Mouse (Mus musculus): ENCODE measurements around the gene Asrgl1. TPM values are rescaled to one million over a fixed set of nuclear protein-coding genes. Genes with fewer than 3 reads are reported as not detected.

Gene Asrgl1
- polyA plus RNA-seq, 1 experiment from 2014 or later = 19.7 TPM

GRCm38 (mm10) chr19:9108536-9108935 lies 26.9 kb downstream of the Asrgl1 start:
- 87% methylated on average over 1 of the region's 1 CpGs for WGBS
- DNase-seq (ENCODE audit: low spot score) (no peak), ATAC-seq (ENCODE audit: insufficient number of reproducible peaks, low FRiP score, low TSS enrichment, low read depth) (no peak)
- Histone ChIP-seq H3K4me1 (ENCODE audit: control insufficient read depth, insufficient read depth, low read length) (no peaks in the 10 kb centered on the region; the same call in 1 of the 2 replicates), H3K4me3 (ENCODE audit: low read depth, low read length) (no peak overlapping the region), H3K36me3 (ENCODE audit: control insufficient read depth, insufficient read depth, low read length) (no peaks in the 10 kb centered on the region), H3K27ac (replicated peaks; ENCODE audit: low read depth, low read length) (no peak overlapping the region), H3K27me3 (ENCODE audit: control insufficient read depth, insufficient read depth, low read length) (no peaks in the 10 kb centered on the region), H3K9me3 (ENCODE audit: control insufficient read depth, low read length) (no peaks in the 10 kb centered on the region), H3K4me2 (ENCODE audit: low read depth, severe bottlenecking) (no peak overlapping the region), H3K9ac (ENCODE audit: low read length) (no peak overlapping the region)

- no peaks in the 10 kb centered on the region for H3K9me3 ChIP-seq (ENCODE audit: control insufficient read depth, low read length)
- H3K27ac ChIP-seq (replicated peaks; ENCODE audit: low read depth, low read length) = no peak overlapping the region
- WGBS = 76% methylated on average over 1 of the region's 1 CpGs
- ATAC-seq (ENCODE audit: insufficient number of reproducible peaks, low FRiP score, low TSS enrichment, low read depth) (0 out of 2 replicates have a peak, but pooled peaks have one; percentile 29), DNase-seq (ENCODE audit: low spot score) (no peak)
- no peaks in the 10 kb centered on the region for H3K27me3 ChIP-seq (ENCODE audit: control insufficient read depth, insufficient read depth, low read length)
- H3K4me3 ChIP-seq (ENCODE audit: low read depth, low read length) = no peak overlapping the region
- no peak overlapping the region for H3K9ac ChIP-seq (ENCODE audit: low read length)
- no peaks in the 10 kb centered on the region; the same call in 1 of the 2 replicates for H3K4me1 ChIP-seq (ENCODE audit: control insufficient read depth, insufficient read depth, low read length)
- no peaks in the 10 kb centered on the region for H3K36me3 ChIP-seq (ENCODE audit: control insufficient read depth, insufficient read depth, low read length)
- H3K4me2 ChIP-seq (ENCODE audit: low read depth, severe bottlenecking) = no peak overlapping the region
These were observed 28.1 kb downstream of the Asrgl1 start for GRCm38 (mm10) chr19:9107379-9107755.

GRCm38 (mm10) chr19:9106751-9107378 lies 28.6 kb downstream of the Asrgl1 start:
- H3K9ac ChIP-seq (ENCODE audit: low read length) = no peak overlapping the region
- H3K4me2 ChIP-seq (ENCODE audit: low read depth, severe bottlenecking) = no peak overlapping the region
- DNase-seq (ENCODE audit: low spot score) (no peak), ATAC-seq (ENCODE audit: insufficient number of reproducible peaks, low FRiP score, low TSS enrichment, low read depth) (no peak)
- no peaks in the 10 kb centered on the region for H3K9me3 ChIP-seq (ENCODE audit: control insufficient read depth, low read length)
- H3K4me1 ChIP-seq (ENCODE audit: control insufficient read depth, insufficient read depth, low read length) = no peaks in the 10 kb centered on the region; the same call in 1 of the 2 replicates
- 59% methylated on average over 4 of the region's 4 CpGs for WGBS
- no peaks in the 10 kb centered on the region for H3K36me3 ChIP-seq (ENCODE audit: control insufficient read depth, insufficient read depth, low read length)
- no peak overlapping the region for H3K4me3 ChIP-seq (ENCODE audit: low read depth, low read length)
- H3K27me3 ChIP-seq (ENCODE audit: control insufficient read depth, insufficient read depth, low read length) = no peaks in the 10 kb centered on the region
- H3K27ac ChIP-seq (replicated peaks; ENCODE audit: low read depth, low read length) = no peak overlapping the region; the same call in 1 of the 2 replicates

- no peak overlapping the region for H3K4me2 ChIP-seq (ENCODE audit: low read depth, severe bottlenecking)
These were observed 29.3 kb downstream of the Asrgl1 start for GRCm38 (mm10) chr19:9106096-9106495.

GRCm38 (mm10) chr19:9105101-9105685 lies 30.2 kb downstream of the Asrgl1 start:
- H3K27ac ChIP-seq (replicated peaks; ENCODE audit: low read depth, low read length) = no peak overlapping the region
- no peak for ATAC-seq (ENCODE audit: insufficient number of reproducible peaks, low FRiP score, low TSS enrichment, low read depth)
- WGBS = 69% methylated on average over 3 of the region's 3 CpGs

More at GRCm38 (mm10) chr19:9106096-9106495, 29.3 kb downstream of the Asrgl1 start:
- Histone ChIP-seq H3K4me1 (ENCODE audit: control insufficient read depth, insufficient read depth, low read length) (no peaks in the 10 kb centered on the region; the same call in 1 of the 2 replicates), H3K36me3 (ENCODE audit: control insufficient read depth, insufficient read depth, low read length) (no peaks in the 10 kb centered on the region), H3K27me3 (ENCODE audit: control insufficient read depth, insufficient read depth, low read length) (no peaks in the 10 kb centered on the region), H3K27ac (replicated peaks; ENCODE audit: low read depth, low read length) (no peak overlapping the region), H3K9ac (ENCODE audit: low read length) (0 out of 2 replicates have a peak overlapping the region, but pooled peaks have one; percentile 23), H3K4me3 (ENCODE audit: low read depth, low read length) (no peak overlapping the region), H3K9me3 (ENCODE audit: control insufficient read depth, low read length) (no peaks in the 10 kb centered on the region)
- DNase-seq (ENCODE audit: low spot score) (no peak), ATAC-seq (ENCODE audit: insufficient number of reproducible peaks, low FRiP score, low TSS enrichment, low read depth) (no peak)
- WGBS = 55% methylated on average over 5 of the region's 5 CpGs

GRCm38 (mm10) chr19:9103986-9104385 lies 31.4 kb downstream of the Asrgl1 start:
- ATAC-seq (ENCODE audit: insufficient number of reproducible peaks, low FRiP score, low TSS enrichment, low read depth) (no peak), DNase-seq (ENCODE audit: low spot score) (no peak)
- Histone ChIP-seq H3K9ac (ENCODE audit: low read length) (no peak overlapping the region), H3K36me3 (ENCODE audit: control insufficient read depth, insufficient read depth, low read length) (no peaks in the 10 kb centered on the region), H3K4me1 (ENCODE audit: control insufficient read depth, insufficient read depth, low read length) (no peaks in the 10 kb centered on the region; the same call in 1 of the 2 replicates), H3K9me3 (ENCODE audit: control insufficient read depth, low read length) (no peaks in the 10 kb centered on the region), H3K27me3 (ENCODE audit: control insufficient read depth, insufficient read depth, low read length) (no peaks in the 10 kb centered on the region), H3K4me3 (ENCODE audit: low read depth, low read length) (no peak overlapping the region), H3K4me2 (ENCODE audit: low read depth, severe bottlenecking) (no peak overlapping the region), H3K27ac (replicated peaks; ENCODE audit: low read depth, low read length) (no peak overlapping the region)
- 86% methylated on average over 4 of the region's 4 CpGs for WGBS

More at GRCm38 (mm10) chr19:9105101-9105685, 30.2 kb downstream of the Asrgl1 start:
- no peak overlapping the region for H3K4me2 ChIP-seq (ENCODE audit: low read depth, severe bottlenecking)
- no peak for DNase-seq (ENCODE audit: low spot score)
- no peaks in the 10 kb centered on the region for H3K36me3 ChIP-seq (ENCODE audit: control insufficient read depth, insufficient read depth, low read length)
- H3K9me3 ChIP-seq (ENCODE audit: control insufficient read depth, low read length) = no peaks in the 10 kb centered on the region
- H3K9ac ChIP-seq (ENCODE audit: low read length) = no peak overlapping the region
- no peaks in the 10 kb centered on the region; the same call in 1 of the 2 replicates for H3K4me1 ChIP-seq (ENCODE audit: control insufficient read depth, insufficient read depth, low read length)
- no peak overlapping the region for H3K4me3 ChIP-seq (ENCODE audit: low read depth, low read length)
- no peaks in the 10 kb centered on the region for H3K27me3 ChIP-seq (ENCODE audit: control insufficient read depth, insufficient read depth, low read length)

GRCm38 (mm10) chr19:9101062-9101457 lies 34.4 kb downstream of the Asrgl1 start:
- 71% methylated on average over 2 of the region's 2 CpGs for WGBS
- Histone ChIP-seq H3K4me2 (ENCODE audit: low read depth, severe bottlenecking) (no peak overlapping the region), H3K9ac (ENCODE audit: low read length) (no peak overlapping the region), H3K9me3 (ENCODE audit: control insufficient read depth, low read length) (no peaks in the 10 kb centered on the region), H3K4me1 (ENCODE audit: control insufficient read depth, insufficient read depth, low read length) (no peaks in the 10 kb centered on the region; the same call in 1 of the 2 replicates), H3K4me3 (ENCODE audit: low read depth, low read length) (no peak overlapping the region), H3K27ac (replicated peaks; ENCODE audit: low read depth, low read length) (no peak overlapping the region), H3K36me3 (ENCODE audit: control insufficient read depth, insufficient read depth, low read length) (no peaks in the 10 kb centered on the region), H3K27me3 (ENCODE audit: control insufficient read depth, insufficient read depth, low read length) (no peaks in the 10 kb centered on the region)
- ATAC-seq (ENCODE audit: insufficient number of reproducible peaks, low FRiP score, low TSS enrichment, low read depth) (no peak), DNase-seq (ENCODE audit: low spot score) (no peak)

- WGBS = 82% methylated on average over 17 of the region's 17 CpGs
- Histone ChIP-seq H3K4me3 (ENCODE audit: low read depth, low read length) (no peak overlapping the region), H3K4me1 (ENCODE audit: control insufficient read depth, insufficient read depth, low read length) (no peaks in the 10 kb centered on the region), H3K9ac (ENCODE audit: low read length) (no peak overlapping the region), H3K9me3 (ENCODE audit: control insufficient read depth, low read length) (no peaks in the 10 kb centered on the region), H3K4me2 (ENCODE audit: low read depth, severe bottlenecking) (no peak overlapping the region), H3K27ac (replicated peaks; ENCODE audit: low read depth, low read length) (no peak overlapping the region), H3K36me3 (ENCODE audit: control insufficient read depth, insufficient read depth, low read length) (no peaks in the 10 kb centered on the region), H3K27me3 (ENCODE audit: control insufficient read depth, insufficient read depth, low read length) (no peaks in the 10 kb centered on the region)
- ATAC-seq (ENCODE audit: insufficient number of reproducible peaks, low FRiP score, low TSS enrichment, low read depth) (no peak), DNase-seq (ENCODE audit: low spot score) (no peak)
These were observed 35.0 kb downstream of the Asrgl1 start for GRCm38 (mm10) chr19:9100297-9101061.
